Mouse (Mus musculus): ENCODE measurements around the gene Ankrd10. TPM values are rescaled to one million over a fixed set of nuclear protein-coding genes. Genes with fewer than 3 reads are reported as not detected.

Ankrd10 gene
- total and polyA plus RNA-seq, 3 experiments = 70.4 to 74.8 TPM; not detected in 1

DNA sequence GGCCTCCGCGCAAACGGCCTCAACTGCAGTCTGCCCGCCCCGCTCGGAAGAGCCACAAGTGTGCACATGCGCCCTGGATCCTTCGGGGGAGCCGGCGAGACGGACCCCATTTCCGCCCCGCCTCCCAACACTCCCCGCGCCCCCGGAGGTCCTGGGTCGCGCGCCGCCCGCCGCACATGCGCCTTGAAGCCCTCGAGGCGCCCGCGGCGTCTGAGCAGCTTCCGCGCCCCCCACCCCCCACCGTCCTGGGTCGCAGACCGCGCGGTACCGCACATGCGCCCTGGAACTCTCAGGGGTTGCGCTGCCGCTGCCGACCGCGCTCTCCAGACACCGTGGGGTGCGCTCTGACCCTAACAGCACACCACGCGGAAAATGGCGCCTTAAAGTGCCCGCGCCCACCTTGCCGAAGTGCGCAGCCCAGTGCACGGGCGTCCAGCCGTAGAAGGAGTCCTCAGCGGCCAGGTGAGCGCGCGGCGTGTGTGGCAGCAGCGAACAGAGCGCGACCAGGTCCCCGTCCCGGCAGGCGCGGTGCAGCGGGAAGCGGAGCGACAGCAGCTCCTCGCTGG, 462 bp downstream of the Ankrd10 start (continued):
- TF ChIP-seq MXI1 (IDR thresholded peaks at IDR 0.05; ENCODE audit: low read depth, low read length) = peak; percentile 71; the same call in 1 of the 2 replicates
- TF ChIP-seq POLR2AphosphoS5 (IDR thresholded peaks at IDR 0.05; ENCODE audit: borderline replicate concordance, low read depth, low read length) = no peak

DNA sequence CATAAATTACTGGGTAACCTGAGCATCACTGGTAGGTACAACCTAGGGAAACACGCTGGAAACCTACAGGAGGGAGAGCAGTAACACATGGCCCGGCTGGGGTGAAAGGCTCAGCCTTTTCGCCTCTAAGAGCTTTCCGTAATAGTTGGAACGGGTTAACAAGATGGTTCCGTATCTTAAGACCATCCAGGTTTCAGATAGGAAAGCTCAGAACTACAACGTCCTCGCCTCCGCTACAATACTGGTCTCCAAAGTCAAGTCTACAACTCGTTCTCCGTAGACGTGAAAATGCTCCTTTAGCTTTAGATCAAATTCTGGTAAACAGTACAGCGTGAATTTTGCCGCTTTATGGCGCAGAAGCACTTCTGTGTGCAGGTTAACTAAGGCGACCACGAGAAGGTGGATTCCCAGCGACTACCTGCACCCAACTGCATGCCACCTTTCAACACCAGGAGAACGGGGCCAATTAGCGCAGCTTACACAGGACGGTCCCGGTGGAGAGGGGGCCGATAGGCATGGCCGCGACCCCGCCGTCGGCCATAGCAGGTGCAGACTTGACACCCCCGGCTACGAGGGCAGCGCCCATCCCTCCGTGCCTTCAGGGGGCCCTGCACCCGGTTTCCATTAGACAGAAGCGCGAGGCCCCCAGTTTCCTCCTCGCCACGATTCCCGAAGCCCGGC, 1.1 kb downstream of the Ankrd10 start:
- peak; percentile 55 for DNase-seq (ENCODE audit: low read depth, low spot score)
- Histone ChIP-seq H3K27me3 (ENCODE audit: control insufficient read depth in 1 of 2, insufficient read depth in 2 of 2, low read length in 2 of 2) (no peaks in the 10 kb centered on the region), H3K4me1 (ENCODE audit: control insufficient read depth in 1 of 2, insufficient read depth in 2 of 2, low read length in 2 of 2) (peaks cover 0 to 15% of the 10 kb centered on the region in 2 experiments; a peak in 2 of 4 replicates), H3K27ac (ENCODE audit: control insufficient read depth, low read depth, low read length) (peak overlapping the region; percentile 36), H3K36me3 (ENCODE audit: control insufficient read depth in 1 of 2, insufficient read depth in 2 of 2, low read length in 2 of 2) (peaks cover 4 to 19% of the 10 kb centered on the region in 2 experiments; a peak in 3 of 4 replicates), H3K9me3 (replicated peaks; ENCODE audit: insufficient read depth, low read length) (no peaks in the 10 kb centered on the region), H3K9ac (ENCODE audit: control insufficient read depth, low read depth, low read length, poor library complexity, severe bottlenecking) (peak overlapping the region; percentile 94), H3K79me2 (ENCODE audit: control insufficient read depth, insufficient read depth, low read length, poor library complexity) (peaks cover 39% of the 10 kb centered on the region), H3K4me3 (ENCODE audit: control insufficient read depth in 1 of 2, insufficient read depth in 1 of 2, low read depth in 2 of 2, low read length in 2 of 2) (peak overlapping the region; percentile 84)
- no peak for TF ChIP-seq ZMIZ1 (IDR thresholded peaks at IDR 0.05; ENCODE audit: low read depth, low read length)
- no peak for TF ChIP-seq TBP (IDR thresholded peaks at IDR 0.05; ENCODE audit: low read depth, low read length)
- TF ChIP-seq GATA1 (IDR thresholded peaks at IDR 0.05; ENCODE audit: low read depth, low read length) = no peak
- TF ChIP-seq BHLHE40 (IDR thresholded peaks at IDR 0.05; ENCODE audit: borderline replicate concordance, low read depth, low read length) = no peak
- TF ChIP-seq MAFK (IDR thresholded peaks at IDR 0.05; ENCODE audit: borderline replicate concordance, low read depth, low read length) = no peak

DNA sequence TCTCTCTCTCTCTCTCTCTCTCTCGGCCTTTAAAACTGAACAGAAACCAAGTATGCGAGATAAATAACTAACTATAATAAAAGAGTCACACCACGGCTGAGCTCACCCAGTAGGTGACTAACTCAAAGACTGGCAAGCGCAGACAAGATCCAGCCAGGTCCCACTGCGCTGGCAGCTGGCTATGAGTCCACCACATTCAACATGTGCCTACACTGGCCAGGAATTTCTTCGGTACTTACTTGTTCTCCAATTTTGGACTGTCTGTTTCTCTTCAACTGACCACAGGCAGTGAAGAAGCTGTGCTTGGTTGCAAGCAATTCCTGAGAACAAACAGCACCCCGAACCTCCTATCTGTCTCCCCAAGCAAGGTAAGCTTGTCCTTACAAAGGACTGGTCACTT, 2.1 kb downstream of the Ankrd10 start:
- peaks cover 0 to 15% of the 10 kb centered on the region in 2 experiments; a peak in 2 of 4 replicates for H3K4me1 ChIP-seq (ENCODE audit: control insufficient read depth in 1 of 2, insufficient read depth in 2 of 2, low read length in 2 of 2)
- DNase-seq (ENCODE audit: low read depth, low spot score) = no peak
- no peaks in the 10 kb centered on the region for H3K9me3 ChIP-seq (replicated peaks; ENCODE audit: insufficient read depth, low read length)
- no peak overlapping the region for H3K27ac ChIP-seq (ENCODE audit: control insufficient read depth, low read depth, low read length)
- peak overlapping the region; percentile 94; the same call in 1 of the 2 replicates for H3K9ac ChIP-seq (ENCODE audit: control insufficient read depth, low read depth, low read length, poor library complexity, severe bottlenecking)
- peaks cover 6 to 19% of the 10 kb centered on the region in 2 experiments; a peak in 3 of 4 replicates for H3K36me3 ChIP-seq (ENCODE audit: control insufficient read depth in 1 of 2, insufficient read depth in 2 of 2, low read length in 2 of 2)
- TF ChIP-seq KAT2A (conservative IDR thresholded peaks at IDR 0.05; ENCODE audit: low read depth, low read length) (no peak), MYB (IDR thresholded peaks at IDR 0.05; ENCODE audit: low read depth, low read length) (no peak), CHD1 (IDR thresholded peaks at IDR 0.05; ENCODE audit: low read depth, low read length) (no peak), HCFC1 (IDR thresholded peaks at IDR 0.05; ENCODE audit: low read depth, low read length) (no peak), BHLHE40 (IDR thresholded peaks at IDR 0.05; ENCODE audit: borderline replicate concordance, low read depth, low read length) (no peak), RCOR1 (IDR thresholded peaks at IDR 0.05; ENCODE audit: low read depth, low read length) (no peak)
- peaks cover 39% of the 10 kb centered on the region for H3K79me2 ChIP-seq (ENCODE audit: control insufficient read depth, insufficient read depth, low read length, poor library complexity)
- H3K4me3 ChIP-seq (ENCODE audit: control insufficient read depth in 1 of 2, insufficient read depth in 1 of 2, low read depth in 2 of 2, low read length in 2 of 2) = peak overlapping the region in 1 of 2 experiments; percentile 84; a peak in 1 of 4 replicates
- H3K27me3 ChIP-seq (ENCODE audit: control insufficient read depth in 1 of 2, insufficient read depth in 2 of 2, low read length in 2 of 2) = no peaks in the 10 kb centered on the region
